Mouse (Mus musculus) heart, postnatal 0 days (tissue): ENCODE data around the gene Arid5a.

Source experiments
- CTCF ChIP-seq: IDR thresholded peaks from 2 replicates; pipeline ENCODE4 v1.5.1; 2016; ENCODE audit warnings: antibody characterized with exemption, control low read depth, low read depth
- EP300 ChIP-seq: IDR thresholded peaks from 2 replicates; pipeline ENCODE4 v1.6.1; 2016; ENCODE audit warnings: antibody characterized with exemption, low read depth

- no peak for TF ChIP-seq EP300
- TF ChIP-seq CTCF = peak; percentile 77
Observed at GRCm38 (mm10) chr1:36323746-36324448, 16.4 kb downstream of the Arid5a start.
